Mouse (Mus musculus) erythroblast, embryonic 14.5 days (primary cell): ENCODE results near the gene Ndufb8. TPM values are rescaled to one million over a fixed set of nuclear protein-coding genes. Genes with fewer than 3 reads are reported as not detected.

Experiments
- H3K27me3 ChIP-seq: 2 replicates; pipeline ENCODE4 v1.6.1; 2012; ENCODE audit warnings: inconsistent platforms; ENCODE audit not compliant: control insufficient read depth
- H3K36me3 ChIP-seq: 2 replicates; pipeline ENCODE4 v1.6.1; 2012; ENCODE audit warnings: mild to moderate bottlenecking, inconsistent platforms; ENCODE audit not compliant: control insufficient read depth
- H3K4me1 ChIP-seq: 2 replicates; pipeline ENCODE4 v1.6.1; 2012; ENCODE audit warnings: inconsistent platforms; ENCODE audit not compliant: control insufficient read depth
- H3K4me3 ChIP-seq: replicated peaks from 2 replicates; pipeline ENCODE3; 2012; ENCODE audit warnings: moderate library complexity, mild to moderate bottlenecking, inconsistent platforms
- H3K9me3 ChIP-seq: 2 replicates; pipeline ENCODE4 v1.6.1; 2012; ENCODE audit warnings: low read length, inconsistent platforms, mixed read lengths; ENCODE audit not compliant: control insufficient read depth
- GATA1 ChIP-seq: IDR thresholded peaks from 2 replicates; pipeline ENCODE4 v1.6.1; 2012; ENCODE audit warnings: low read length, inconsistent platforms, mixed read lengths
- TAL1 ChIP-seq: IDR thresholded peaks from 3 replicates; pipeline ENCODE4 v1.6.1; 2012; ENCODE audit warnings: low read length, inconsistent platforms, mixed read lengths
- polyA plus RNA-seq: library from polyadenylated mRNA; stranded (reverse); fragments of >175 nt; gene quantifications from 2 replicates; pipeline ENCODE4 v1.2.3, GENCODE M21; 2012

Gene Ndufb8
- polyA plus RNA-seq, 1 experiment: 46.9 TPM

DNA sequence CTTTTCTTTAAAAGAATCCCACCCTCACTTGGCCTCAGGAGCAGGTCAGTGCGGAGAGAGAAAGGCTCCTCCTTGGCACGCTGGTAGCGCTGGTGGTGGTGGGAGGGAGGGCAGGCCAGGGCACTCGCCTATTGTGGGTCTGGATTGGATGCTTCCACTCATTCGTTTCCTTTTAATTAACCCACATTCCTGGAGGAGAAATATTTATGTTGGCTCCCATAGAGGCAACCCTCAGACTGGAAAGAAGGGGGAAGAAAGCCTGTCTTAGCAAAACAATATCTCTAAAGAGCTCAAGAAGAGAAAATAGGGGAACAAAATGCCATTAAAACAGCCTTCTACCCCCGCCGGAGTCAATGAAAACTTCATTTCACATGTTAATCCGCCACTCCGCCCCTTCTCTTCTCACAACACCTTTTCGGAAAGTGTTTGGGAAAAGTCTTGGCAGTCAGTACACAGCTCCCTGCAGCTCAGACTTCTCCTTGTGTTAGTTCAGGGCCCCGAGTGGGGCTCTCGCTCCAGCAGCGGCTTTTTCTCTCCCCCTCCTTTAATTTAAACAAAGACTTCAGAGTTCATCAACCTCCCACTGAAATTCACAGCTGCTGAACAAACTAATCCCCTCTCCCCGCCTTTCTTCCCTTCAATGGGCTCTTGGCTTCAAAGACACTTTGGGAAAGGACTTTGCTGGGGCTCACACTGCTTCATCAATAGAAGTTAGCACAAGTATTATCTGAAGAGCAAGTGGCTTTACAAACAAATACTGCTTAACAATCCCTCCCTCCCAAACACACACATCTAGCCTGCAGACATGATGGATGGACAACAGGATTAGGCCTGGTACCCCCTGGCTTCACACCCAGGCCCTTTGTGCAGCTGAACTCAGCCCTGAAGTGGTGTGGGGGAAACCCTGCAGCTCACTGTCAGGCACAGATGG lies 40.5 kb downstream of the Ndufb8 start:
- H3K36me3 ChIP-seq: no peaks in the 10 kb centered on the region
- H3K27me3 ChIP-seq: peaks cover 77% of the 10 kb centered on the region

DNA sequence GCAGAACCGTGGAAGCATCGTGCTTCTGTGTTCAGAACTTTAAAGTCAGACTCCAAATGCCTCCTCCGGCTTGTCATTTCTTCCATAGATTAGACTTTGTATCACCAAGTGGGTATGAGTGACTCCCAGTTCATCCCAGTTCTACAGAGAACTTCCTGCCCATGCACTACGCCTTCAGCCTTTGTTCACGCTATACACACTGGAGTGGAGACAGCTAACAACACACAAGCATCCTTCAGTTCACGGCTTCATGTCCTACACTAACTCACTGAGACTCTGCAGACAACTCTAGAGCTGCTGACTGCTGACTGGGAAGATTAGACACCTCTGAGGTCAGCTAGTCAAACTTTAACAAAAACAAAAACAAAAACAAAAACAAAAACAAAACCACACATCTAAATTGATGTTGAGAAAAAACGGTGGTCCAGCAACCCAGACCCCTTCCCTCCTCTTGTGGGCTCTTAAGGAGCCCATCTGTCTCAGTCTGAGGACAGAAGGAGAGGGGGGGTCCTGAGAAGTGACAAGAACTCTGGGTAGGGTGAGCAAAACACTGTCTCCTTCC lies 41.2 kb downstream of the Ndufb8 start:
- no peak for TF ChIP-seq GATA1
- no peak for TF ChIP-seq TAL1
- Histone ChIP-seq H3K4me1 (no peaks in the 10 kb centered on the region), H3K9me3 (peaks cover 5% of the 10 kb centered on the region; the same call in 1 of the 2 replicates), H3K27me3 (peaks cover 84% of the 10 kb centered on the region), H3K4me3 (no peak overlapping the region), H3K36me3 (no peaks in the 10 kb centered on the region)

More for the DNA sequence above, 40.5 kb downstream of the Ndufb8 start:
- Histone ChIP-seq H3K4me3 (no peak overlapping the region), H3K4me1 (no peaks in the 10 kb centered on the region), H3K9me3 (peaks cover 5% of the 10 kb centered on the region; the same call in 1 of the 2 replicates)
- TF ChIP-seq GATA1: no peak
- TF ChIP-seq TAL1: no peak

DNA sequence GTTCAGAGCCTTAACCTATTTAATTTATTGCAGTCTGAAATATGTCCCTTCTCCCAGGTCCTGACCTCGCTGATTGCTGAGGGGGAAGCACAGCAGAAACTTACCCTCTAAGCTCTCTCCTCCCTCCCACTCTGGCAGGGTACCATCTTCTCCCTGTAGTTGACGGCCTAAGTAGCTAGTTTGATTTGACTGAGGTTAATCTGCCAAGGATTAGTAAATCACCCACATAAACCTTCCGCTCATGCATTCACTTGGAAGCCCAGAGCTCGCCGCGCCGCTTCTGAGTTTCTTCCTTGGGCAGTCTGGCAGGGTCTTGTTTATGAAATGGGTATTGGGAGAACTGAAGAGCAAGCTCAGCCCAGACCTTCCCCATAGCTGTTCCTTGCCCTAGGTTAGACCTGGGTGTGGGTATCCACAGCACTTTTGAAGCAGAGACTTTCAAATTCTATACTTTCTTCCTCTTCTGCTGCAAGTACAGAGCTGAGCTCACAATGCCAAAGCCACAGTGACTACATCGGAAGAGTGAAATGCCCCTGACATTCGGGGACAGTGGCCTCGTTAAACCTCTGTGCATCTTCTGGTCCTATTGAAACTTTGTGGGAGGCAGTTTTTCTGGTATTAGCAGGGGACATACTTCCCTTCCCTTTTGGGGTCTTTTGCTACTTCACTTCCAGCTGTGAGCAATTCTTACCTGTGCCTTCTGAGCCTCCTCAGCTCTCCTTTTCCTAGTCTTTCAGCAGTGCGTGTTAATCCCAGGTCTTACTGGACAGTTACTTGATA lies 42.0 kb downstream of the Ndufb8 start:
- Histone ChIP-seq H3K4me1 (no peaks in the 10 kb centered on the region), H3K36me3 (no peaks in the 10 kb centered on the region), H3K4me3 (no peak overlapping the region), H3K9me3 (peaks cover 5% of the 10 kb centered on the region; the same call in 1 of the 2 replicates), H3K27me3 (peaks cover 87% of the 10 kb centered on the region)
- no peak for TF ChIP-seq TAL1
- TF ChIP-seq GATA1: no peak

DNA sequence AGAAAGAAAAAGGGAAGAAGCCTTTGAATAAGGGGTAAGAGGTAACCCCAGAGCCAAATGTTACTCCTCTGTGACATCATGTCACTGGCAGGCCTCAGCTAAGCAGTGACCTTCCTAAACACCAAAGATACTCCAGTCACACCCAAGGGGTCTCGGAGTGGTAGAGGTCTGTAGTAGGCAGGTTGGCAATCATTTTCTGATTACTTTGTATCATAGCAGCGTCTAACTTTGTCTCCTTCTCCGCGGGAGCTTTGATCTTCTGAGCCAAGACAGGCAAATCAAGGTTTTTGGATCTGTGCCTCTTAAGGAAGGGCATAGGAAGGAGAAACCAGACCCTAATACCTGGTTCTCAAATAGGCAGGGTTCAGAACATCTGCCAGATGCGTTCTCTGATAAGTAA lies 42.6 kb downstream of the Ndufb8 start:
- peaks cover 5% of the 10 kb centered on the region; the same call in 1 of the 2 replicates for H3K9me3 ChIP-seq

DNA sequence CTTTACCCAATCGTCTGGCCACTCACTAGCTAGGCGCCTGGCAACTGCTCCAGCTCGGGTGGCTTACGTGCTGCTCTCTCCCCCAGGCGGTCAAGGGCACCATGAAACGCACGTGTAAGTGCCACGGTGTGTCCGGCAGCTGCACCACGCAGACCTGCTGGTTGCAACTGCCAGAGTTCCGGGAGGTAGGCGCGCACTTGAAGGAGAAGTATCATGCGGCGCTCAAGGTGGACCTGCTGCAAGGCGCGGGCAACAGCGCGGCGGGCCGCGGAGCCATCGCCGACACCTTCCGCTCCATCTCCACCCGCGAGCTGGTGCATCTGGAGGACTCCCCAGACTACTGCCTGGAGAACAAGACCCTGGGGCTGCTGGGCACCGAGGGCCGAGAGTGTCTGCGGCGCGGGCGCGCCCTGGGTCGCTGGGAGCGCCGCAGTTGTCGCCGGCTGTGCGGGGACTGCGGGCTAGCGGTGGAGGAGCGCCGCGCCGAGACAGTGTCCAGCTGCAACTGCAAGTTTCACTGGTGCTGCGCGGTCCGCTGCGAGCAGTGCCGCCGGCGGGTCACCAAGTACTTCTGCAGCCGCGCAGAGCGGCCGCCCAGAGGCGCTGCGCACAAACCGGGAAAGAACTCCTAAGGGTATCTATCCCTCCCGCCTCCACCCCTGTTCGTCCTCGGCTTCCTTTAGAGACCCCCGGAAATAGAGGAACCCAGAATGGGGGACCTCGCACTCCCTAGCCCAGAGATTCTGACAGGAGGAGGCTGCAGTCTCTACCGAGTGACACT lies 43.6 kb downstream of the Ndufb8 start:
- Histone ChIP-seq H3K9me3 (peaks cover 5% of the 10 kb centered on the region; the same call in 1 of the 2 replicates), H3K4me3 (no peak overlapping the region), H3K36me3 (no peaks in the 10 kb centered on the region), H3K4me1 (no peaks in the 10 kb centered on the region), H3K27me3 (peaks cover 83% of the 10 kb centered on the region)
- TF ChIP-seq TAL1 (no peak), GATA1 (no peak)

More for the DNA sequence above, 42.6 kb downstream of the Ndufb8 start:
- Histone ChIP-seq H3K27me3 (peaks cover 82% of the 10 kb centered on the region), H3K4me1 (no peaks in the 10 kb centered on the region), H3K4me3 (no peak overlapping the region), H3K36me3 (no peaks in the 10 kb centered on the region)
- TF ChIP-seq TAL1: no peak
- TF ChIP-seq GATA1: no peak

DNA sequence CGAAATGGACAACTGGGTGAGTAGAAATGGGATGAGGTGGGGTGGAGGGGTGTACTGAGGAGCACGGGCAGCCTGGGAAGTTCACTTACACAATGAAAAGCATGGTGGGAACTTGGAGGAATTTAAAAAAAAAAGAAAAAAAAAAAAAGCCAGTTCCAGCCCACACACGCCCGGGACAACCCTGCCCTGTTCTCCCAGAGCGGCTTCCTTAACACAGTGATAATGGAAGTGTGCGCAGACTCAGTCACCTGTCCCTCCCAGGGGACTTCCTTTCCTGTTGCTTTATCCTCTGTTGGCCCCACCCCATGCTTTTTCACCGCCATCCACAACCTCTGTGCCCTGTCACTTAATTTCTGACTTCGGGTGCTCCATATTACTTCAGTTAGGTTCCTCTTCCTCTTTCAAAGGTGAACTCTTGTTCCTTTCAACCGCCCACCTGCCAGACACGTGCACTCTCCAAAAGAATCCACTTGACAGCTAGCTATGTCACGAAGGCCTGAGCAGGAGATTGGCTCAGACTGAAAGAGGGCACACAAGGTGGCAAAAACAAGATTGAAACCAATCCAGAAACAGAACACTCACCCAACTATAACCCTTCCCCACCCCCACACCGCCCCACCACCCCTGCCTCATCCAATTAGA lies 44.6 kb downstream of the Ndufb8 start:
- Histone ChIP-seq H3K4me3 (no peak overlapping the region), H3K9me3 (peaks cover 5% of the 10 kb centered on the region; the same call in 1 of the 2 replicates), H3K36me3 (no peaks in the 10 kb centered on the region), H3K27me3 (peaks cover 77% of the 10 kb centered on the region), H3K4me1 (no peaks in the 10 kb centered on the region)
- no peak for TF ChIP-seq GATA1
- TF ChIP-seq TAL1: no peak

DNA sequence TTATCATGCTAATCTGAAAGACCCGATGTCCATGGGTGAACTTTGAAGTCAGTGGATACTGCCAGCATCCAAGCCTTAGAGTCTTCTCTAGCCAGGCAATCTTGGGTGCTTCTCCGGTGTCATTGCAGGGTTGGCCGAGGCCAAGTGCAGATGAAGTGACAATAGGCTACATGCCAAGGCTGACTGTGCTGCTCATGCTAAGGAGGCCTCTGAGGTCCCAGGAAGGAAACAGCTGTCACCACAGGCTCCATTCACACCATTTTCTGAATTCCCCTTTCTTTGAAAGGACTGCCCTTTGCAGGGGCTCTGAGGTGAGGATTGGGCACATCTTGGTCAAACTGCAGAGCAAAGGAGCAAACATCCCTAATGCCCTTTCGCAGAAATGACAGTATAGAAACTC lies 52.5 kb downstream of the Ndufb8 start:
- TF ChIP-seq TAL1: no peak
- no peak for TF ChIP-seq GATA1
- Histone ChIP-seq H3K4me1 (no peaks in the 10 kb centered on the region), H3K9me3 (no peaks in the 10 kb centered on the region), H3K27me3 (peaks cover 21% of the 10 kb centered on the region), H3K36me3 (no peaks in the 10 kb centered on the region), H3K4me3 (no peak overlapping the region)

DNA sequence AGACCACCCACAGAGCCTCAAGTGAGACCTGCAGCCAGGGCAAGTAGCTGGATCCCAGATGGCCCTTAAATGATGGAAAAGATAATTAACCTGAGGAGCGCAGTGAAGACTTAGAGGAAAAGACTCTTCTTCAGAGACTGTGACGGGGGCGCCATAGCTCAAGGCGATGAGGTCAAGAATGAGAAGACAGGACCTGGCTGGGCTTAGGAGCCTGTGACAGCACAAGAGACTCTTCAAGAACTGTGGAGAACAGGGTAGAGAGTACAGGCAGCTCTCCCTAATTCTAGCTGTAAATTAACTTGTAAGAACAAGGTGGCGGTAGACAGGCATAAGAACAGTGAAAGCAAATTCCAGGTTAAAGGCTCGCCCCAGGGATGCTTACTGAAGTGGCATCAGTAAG lies 53.3 kb downstream of the Ndufb8 start:
- Histone ChIP-seq H3K9me3 (no peaks in the 10 kb centered on the region), H3K4me3 (no peak overlapping the region), H3K4me1 (no peaks in the 10 kb centered on the region), H3K36me3 (no peaks in the 10 kb centered on the region), H3K27me3 (peaks cover 17% of the 10 kb centered on the region)
- no peak for TF ChIP-seq TAL1
- TF ChIP-seq GATA1: no peak
